Mouse (Mus musculus) limb, embryonic 14.5 days (tissue): Measurements from ENCODE around the gene Cdh5. TPM values are rescaled to one million over a fixed set of nuclear protein-coding genes. Genes with fewer than 3 reads are reported as not detected.

Experiments used
- ATAC-seq: fragments of 200-750 bp; cut with Nextera tagmentation; 2 replicates; pipeline ENCODE4 v1.8.0; 2017; ENCODE audit warnings: low read depth, moderate number of reproducible peaks, moderate TSS enrichment; ENCODE audit not compliant: low FRiP score
- DNase-seq: peaks from one replicate; pipeline ENCODE4 v3.0.0-alpha.2; 2015; ENCODE audit warnings: low spot score
- H3K27ac ChIP-seq: fragments of 300-500 bp; sonication (generic); replicated peaks from 2 replicates; pipeline ENCODE4 v1.5.1; 2014; ENCODE audit warnings: low read depth, mild to moderate bottlenecking, low read length, moderate library complexity, mixed read lengths
- H3K27me3 ChIP-seq: fragments of 300-500 bp; sonication (generic); 2 replicates; pipeline ENCODE4 v1.6.1; 2014; ENCODE audit warnings: low read length, mixed read lengths; ENCODE audit not compliant: control insufficient read depth, insufficient read depth
- H3K36me3 ChIP-seq: fragments of 300-500 bp; sonication (generic); 2 replicates; pipeline ENCODE4 v1.6.1; 2014; ENCODE audit warnings: mild to moderate bottlenecking, low read length, moderate library complexity, mixed read lengths; ENCODE audit not compliant: control insufficient read depth, insufficient read depth
- H3K4me1 ChIP-seq: fragments of 300-500 bp; sonication (generic); 2 replicates; pipeline ENCODE4 v1.6.1; 2014; ENCODE audit warnings: antibody characterized with exemption, low read length, mixed read lengths; ENCODE audit not compliant: control insufficient read depth, insufficient read depth
- H3K4me2 ChIP-seq: fragments of 300-500 bp; sonication (generic); replicated peaks from 2 replicates; pipeline ENCODE4 v1.6.1; 2014; ENCODE audit warnings: low read depth, mild to moderate bottlenecking, low read length, moderate library complexity; ENCODE audit not compliant: severe bottlenecking
- H3K4me3 ChIP-seq: fragments of 300-500 bp; sonication (generic); replicated peaks from 2 replicates; pipeline ENCODE4 v1.5.1; 2014; ENCODE audit warnings: low read length
- H3K9ac ChIP-seq: fragments of 300-500 bp; sonication (generic); 2 replicates; pipeline ENCODE4 v1.6.1; 2014; ENCODE audit warnings: mild to moderate bottlenecking, low read depth, low read length, moderate library complexity; ENCODE audit not compliant: severe bottlenecking
- H3K9me3 ChIP-seq: fragments of 300-500 bp; sonication (generic); 2 replicates; pipeline ENCODE4 v1.6.1; 2016; ENCODE audit warnings: low read length; ENCODE audit not compliant: control insufficient read depth
- POLR2A ChIP-seq: fragments of 200-500 bp; IDR thresholded peaks from 2 replicates; pipeline ENCODE4 v1.8.0; 2012; ENCODE audit warnings: inconsistent platforms, mild to moderate bottlenecking, moderate library complexity, borderline replicate concordance; ENCODE audit not compliant: insufficient read depth, insufficient read length; ENCODE audit errors: extremely low read depth
- WGBS: fragments of 180-500 bp; shearing (Covaris S2); extraction: QIAGEN DNeasy Blood & Tissue Kit; methylation state at CpG from one replicate; pipeline ENCODE4 v1.1.7; 2014; 5-methylcytosine and 5-hydroxymethylcytosine counted together
- polyA plus RNA-seq, 2 experiments: library from polyadenylated mRNA; depleted of rRNA in 1 of 2; stranded (reverse) in 1 of 2; unstranded in 1 of 2; fragments of >200 nt; fragmentation: Nextera tagmentation in 1 of 2; extraction: Ambion mirVana in 1 of 2; gene quantifications; 2 replicates each; pipeline versions ENCODE4 v1.2.1 to v1.2.3; 2012 to 2014

The Cdh5 gene
- polyA plus RNA-seq, 2 experiments, result 34.6 to 58.0 TPM

- H3K36me3 ChIP-seq, result no peaks in the 10 kb centered on the region
- 0 out of 2 replicates have a peak, but pooled peaks cover 4% of the 10 kb centered on the region for H3K4me1 ChIP-seq
- no peak for TF ChIP-seq POLR2A
- no peaks in the 10 kb centered on the region for H3K27me3 ChIP-seq
- H3K27ac ChIP-seq, result no peak overlapping the region
- H3K4me2 ChIP-seq, result no peak overlapping the region
- no peak overlapping the region for H3K9ac ChIP-seq
- no peak for DNase-seq
- H3K9me3 ChIP-seq, result no peaks in the 10 kb centered on the region
- H3K4me3 ChIP-seq, result no peak overlapping the region
- no peak for ATAC-seq
- 76% methylated on average over 10 of the region's 10 CpGs for WGBS
Observed at GRCm38 (mm10) chr8:104070949-104071348, 30.5 kb upstream of the Cdh5 start.

- Histone ChIP-seq H3K9ac (no peak overlapping the region), H3K4me2 (no peak overlapping the region), H3K4me3 (no peak overlapping the region), H3K27me3 (no peaks in the 10 kb centered on the region), H3K9me3 (no peaks in the 10 kb centered on the region), H3K4me1 (peaks cover 6% of the 10 kb centered on the region; the same call in 1 of the 2 replicates), H3K27ac (no peak overlapping the region), H3K36me3 (no peaks in the 10 kb centered on the region)
- WGBS, result 70% methylated on average over 6 of the region's 6 CpGs
- DNase-seq (no peak), ATAC-seq (no peak)
- no peak for TF ChIP-seq POLR2A
Observed at GRCm38 (mm10) chr8:104075079-104075478, 26.3 kb upstream of the Cdh5 start.

- WGBS, result 23% methylated on average over 8 of the region's 8 CpGs
- peak; percentile 50; the same call in 1 of the 2 replicates for ATAC-seq
Observed at GRCm38 (mm10) chr8:104076541-104077412, 24.6 kb upstream of the Cdh5 start.

GRCm38 (mm10) chr8:104078091-104078490, 23.3 kb upstream of the Cdh5 start:
- Histone ChIP-seq H3K36me3 (no peaks in the 10 kb centered on the region), H3K4me3 (no peak overlapping the region), H3K4me1 (peaks cover 4% of the 10 kb centered on the region; the same call in 1 of the 2 replicates), H3K4me2 (no peak overlapping the region), H3K9me3 (no peaks in the 10 kb centered on the region), H3K9ac (no peak overlapping the region), H3K27me3 (no peaks in the 10 kb centered on the region), H3K27ac (no peak overlapping the region)
- ATAC-seq, result no peak
- peak; percentile 54 for DNase-seq
- TF ChIP-seq POLR2A, result no peak
- WGBS, result 37% methylated on average over 7 of the region's 7 CpGs

More at GRCm38 (mm10) chr8:104076541-104077412, 24.6 kb upstream of the Cdh5 start:
- DNase-seq, result peak; percentile 27
- Histone ChIP-seq H3K36me3 (no peaks in the 10 kb centered on the region), H3K9ac (no peak overlapping the region), H3K27ac (no peak overlapping the region), H3K4me2 (no peak overlapping the region), H3K9me3 (no peaks in the 10 kb centered on the region), H3K4me1 (peaks cover 4% of the 10 kb centered on the region; the same call in 1 of the 2 replicates), H3K4me3 (no peak overlapping the region), H3K27me3 (no peaks in the 10 kb centered on the region)
- TF ChIP-seq POLR2A, result no peak

GRCm38 (mm10) chr8:104085281-104085680, 16.1 kb upstream of the Cdh5 start:
- no peak for ATAC-seq
- no peaks in the 10 kb centered on the region for H3K36me3 ChIP-seq
- DNase-seq, result no peak
- no peak overlapping the region for H3K4me2 ChIP-seq
- WGBS, result 75% methylated on average over 10 of the region's 10 CpGs
- no peaks in the 10 kb centered on the region for H3K9me3 ChIP-seq
- H3K4me1 ChIP-seq, result no peaks in the 10 kb centered on the region
- TF ChIP-seq POLR2A, result no peak
- no peak overlapping the region for H3K27ac ChIP-seq
- H3K27me3 ChIP-seq, result no peaks in the 10 kb centered on the region
- H3K9ac ChIP-seq, result no peak overlapping the region
- no peak overlapping the region for H3K4me3 ChIP-seq
